Mouse (Mus musculus) neural tube, embryonic 10.5 days (tissue): ENCODE data around the gene Ap5b1.
A peak's percentile ranks its signal among the peaks of the same experiment; 100 is the strongest.

Experiments
- DNase-seq: peaks from one replicate; pipeline ENCODE4 v3.0.0-alpha.2; 2017; ENCODE audit warnings: low spot score; ENCODE audit errors: extremely low spot score

The Ap5b1 gene

GRCm38 (mm10) chr19:5567534-5568469 is at the start of gene Ap5b1:
TSS of gene Ap5b1 (plus strand) at chr19:5568025.
- DNase-seq = peak; percentile 95

- no peak for DNase-seq
These were observed 49.1 kb upstream of the Ap5b1 start for GRCm38 (mm10) chr19:5518721-5519120.

- no peak for DNase-seq
These were observed 42.6 kb upstream of the Ap5b1 start for GRCm38 (mm10) chr19:5525204-5525603.

GRCm38 (mm10) chr19:5529325-5530137 is 38.3 kb upstream of the Ap5b1 start:
- peak; percentile 98 for DNase-seq

GRCm38 (mm10) chr19:5530138-5530524 is 37.7 kb upstream of the Ap5b1 start:
- DNase-seq = no peak

GRCm38 (mm10) chr19:5532520-5532919 is 35.3 kb upstream of the Ap5b1 start:
- DNase-seq = no peak

- no peak for DNase-seq
These were observed 29.0 kb upstream of the Ap5b1 start for GRCm38 (mm10) chr19:5538786-5539185.

GRCm38 (mm10) chr19:5543362-5543761 is 24.5 kb upstream of the Ap5b1 start:
- no peak for DNase-seq

- DNase-seq = no peak
These were observed 23.8 kb upstream of the Ap5b1 start for GRCm38 (mm10) chr19:5544031-5544430.

- DNase-seq = no peak
These were observed 20.3 kb upstream of the Ap5b1 start for GRCm38 (mm10) chr19:5547471-5548056.

GRCm38 (mm10) chr19:5553802-5554201 is 14.0 kb upstream of the Ap5b1 start:
- no peak for DNase-seq

GRCm38 (mm10) chr19:5554212-5554611 is 13.6 kb upstream of the Ap5b1 start:
- DNase-seq = no peak

GRCm38 (mm10) chr19:5558169-5558568 is 9.7 kb upstream of the Ap5b1 start:
- no peak for DNase-seq

GRCm38 (mm10) chr19:5558770-5559169 is 9.1 kb upstream of the Ap5b1 start:
- no peak for DNase-seq

- no peak for DNase-seq
These were observed 8.6 kb upstream of the Ap5b1 start for GRCm38 (mm10) chr19:5559229-5559628.

- DNase-seq = peak; percentile 49
These were observed 8.0 kb upstream of the Ap5b1 start for GRCm38 (mm10) chr19:5559631-5560456.

GRCm38 (mm10) chr19:5560457-5561041 is 7.3 kb upstream of the Ap5b1 start, which contains the start of gene Ovol1:
TSS of gene Ovol1 (minus strand) at chr19:5560646.
- peak; percentile 52 for DNase-seq

- DNase-seq = peak; percentile 32
These were observed 6.5 kb upstream of the Ap5b1 start for GRCm38 (mm10) chr19:5561252-5561790.

GRCm38 (mm10) chr19:5561886-5562285 is 5.9 kb upstream of the Ap5b1 start:
- DNase-seq = no peak

GRCm38 (mm10) chr19:5562776-5563175 is 5.0 kb upstream of the Ap5b1 start:
- no peak for DNase-seq
